Mouse (Mus musculus) forelimb bud, embryonic 11.5 days (tissue): ENCODE data around the gene Eif2s2.

Experiments
- DNase-seq: peaks from one replicate; pipeline ENCODE4 v3.0.0-alpha.2; 2012; ENCODE audit warnings: low read depth, low spot score

Eif2s2 gene

DNA sequence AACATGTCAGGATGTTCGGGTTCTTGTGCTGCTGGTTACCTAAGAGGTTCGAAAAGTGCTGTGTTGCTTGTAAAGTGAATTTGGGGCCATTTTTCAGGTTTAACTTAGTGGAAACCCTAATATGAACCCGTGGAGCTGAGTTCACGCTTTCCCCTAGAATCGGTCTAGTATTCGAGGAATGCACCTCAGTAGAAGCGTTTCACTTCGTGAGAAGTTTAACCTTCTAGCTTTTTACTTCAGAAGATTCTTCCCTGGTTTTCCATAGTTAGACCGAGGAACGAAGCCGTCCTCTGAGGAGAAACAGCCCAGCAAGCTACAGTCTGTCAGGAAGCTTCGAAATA, 280 bp upstream of the Eif2s2 start:
- DNase-seq = no peak

DNA sequence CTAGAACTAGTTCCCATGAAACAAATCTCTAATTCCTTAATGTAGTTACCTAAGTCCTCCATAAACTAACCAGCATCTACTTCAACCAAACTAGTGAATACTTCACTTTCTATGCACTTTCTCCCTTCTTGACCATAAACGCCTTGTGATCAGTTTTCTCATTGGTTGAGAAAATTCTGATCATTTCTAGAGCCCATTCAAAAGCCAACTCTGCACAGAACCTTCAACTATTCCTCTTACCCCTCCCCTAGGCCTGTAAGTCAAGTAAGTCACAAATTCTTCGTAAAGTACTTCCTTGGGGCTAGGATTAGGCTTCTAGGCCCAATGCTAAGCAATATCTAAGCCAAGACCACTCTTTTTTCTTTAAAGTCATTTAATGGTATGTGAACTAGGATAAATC, 1.1 kb downstream of the Eif2s2 start:
- DNase-seq = no peak

DNA sequence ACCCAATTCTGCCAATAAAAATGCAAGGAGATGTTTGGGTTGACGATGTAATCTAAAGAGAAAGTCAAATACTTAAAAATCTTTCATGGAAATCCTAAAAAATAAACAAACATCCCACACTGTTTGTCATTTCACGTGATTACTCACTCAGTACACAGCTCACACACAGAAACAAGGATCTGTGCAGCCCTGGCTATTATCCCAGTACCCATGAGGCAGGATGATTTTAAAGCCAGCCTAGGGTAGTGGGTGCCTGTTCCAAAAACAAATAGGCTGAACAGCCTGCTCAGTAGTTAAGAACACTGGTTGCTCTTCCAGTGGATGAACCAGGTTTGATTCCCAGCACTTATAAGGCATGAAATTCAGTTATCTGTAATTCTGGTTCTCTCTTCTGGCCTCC, 16.1 kb downstream of the Eif2s2 start:
- no peak for DNase-seq

DNA sequence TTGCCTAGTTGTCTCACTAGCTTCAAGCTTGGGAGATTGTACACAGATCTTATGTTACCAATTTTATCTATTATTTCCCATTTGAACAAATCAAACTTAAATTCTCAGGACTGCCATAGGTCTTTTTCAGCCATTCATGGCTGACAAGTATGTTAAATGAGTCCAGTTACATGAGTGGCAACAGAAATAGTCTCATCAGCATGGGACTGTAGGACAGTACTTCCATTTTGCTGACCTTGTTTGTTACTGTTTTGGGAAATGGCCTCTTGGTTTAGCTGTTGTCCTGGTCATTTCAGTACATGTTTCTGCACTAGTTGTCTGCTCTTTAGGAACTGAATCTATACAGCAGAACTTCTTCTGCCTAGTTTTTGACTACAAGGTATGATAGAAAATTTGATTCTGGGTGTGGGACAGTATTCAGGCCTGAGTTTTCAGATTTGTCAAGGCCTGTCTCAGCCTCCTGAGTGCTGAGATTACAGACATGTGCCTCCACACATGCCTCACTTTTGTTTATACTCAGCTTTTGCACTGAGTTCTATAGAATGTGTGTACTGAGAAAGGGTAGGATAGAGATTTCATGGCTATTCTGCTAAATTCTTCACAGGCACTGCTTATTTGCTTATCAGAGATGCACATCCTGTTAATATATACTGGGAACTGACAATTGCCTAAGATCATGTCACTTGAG, 22.6 kb downstream of the Eif2s2 start:
- DNase-seq = no peak

DNA sequence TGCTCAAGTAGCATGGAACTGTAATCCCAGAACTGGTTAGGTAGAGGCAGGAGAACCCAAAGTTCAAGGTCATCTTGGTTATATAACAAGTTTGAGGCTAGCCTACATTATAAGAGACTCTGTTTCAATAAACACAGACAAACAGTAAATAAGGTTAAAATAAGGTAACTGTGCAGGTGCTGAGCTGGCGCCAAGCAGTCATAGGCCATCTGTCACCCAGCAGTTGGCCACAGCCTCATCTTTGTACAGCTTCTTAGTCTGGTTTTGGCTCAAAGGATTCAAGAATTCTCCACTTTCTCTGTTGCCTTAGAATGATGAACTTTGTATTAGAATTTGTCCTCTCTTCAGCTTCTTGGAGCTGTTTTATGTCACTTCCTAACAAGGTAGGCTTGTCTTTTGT, 24.6 kb downstream of the Eif2s2 start:
- DNase-seq = no peak

DNA sequence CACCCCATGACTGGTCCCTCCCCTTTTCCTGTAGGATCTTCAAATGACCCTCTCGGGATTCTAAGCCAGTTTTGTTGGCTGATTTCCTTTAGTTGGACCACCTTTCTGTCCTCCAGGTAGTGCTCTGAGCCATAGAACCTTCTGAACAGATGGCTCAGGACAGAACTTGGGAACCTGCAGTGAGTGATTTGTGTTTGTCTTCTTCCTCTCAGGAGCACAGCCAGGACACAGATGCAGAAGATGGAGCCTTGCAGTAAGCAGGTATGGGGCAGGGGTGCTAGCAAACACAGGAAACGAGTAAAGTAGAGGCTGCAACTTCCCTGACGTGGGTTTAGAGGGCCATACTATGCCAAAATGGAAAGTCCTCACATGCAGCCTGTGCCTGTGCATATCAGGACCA, 27.0 kb downstream of the Eif2s2 start:
- no peak for DNase-seq

DNA sequence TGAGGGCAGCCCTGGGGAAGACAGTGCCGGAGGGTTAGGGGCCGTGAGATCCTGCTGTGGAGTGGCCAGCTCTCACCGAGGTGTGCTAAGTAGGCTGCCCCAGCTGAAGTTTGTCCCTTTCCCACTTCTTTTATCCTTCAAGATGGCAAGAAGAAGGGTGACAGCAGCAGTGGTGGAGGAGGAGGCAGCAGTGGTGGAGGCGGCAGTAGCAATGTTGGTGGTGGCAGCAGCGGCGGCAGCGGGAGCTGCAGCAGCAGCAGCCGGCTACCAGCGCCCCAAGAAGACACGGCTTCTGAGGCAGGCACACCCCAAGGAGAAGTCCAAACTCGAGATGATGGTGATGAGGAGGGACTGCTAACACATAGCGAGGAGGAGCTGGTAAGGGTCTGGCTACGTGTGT, 29.1 kb downstream of the Eif2s2 start:
- no peak for DNase-seq

DNA sequence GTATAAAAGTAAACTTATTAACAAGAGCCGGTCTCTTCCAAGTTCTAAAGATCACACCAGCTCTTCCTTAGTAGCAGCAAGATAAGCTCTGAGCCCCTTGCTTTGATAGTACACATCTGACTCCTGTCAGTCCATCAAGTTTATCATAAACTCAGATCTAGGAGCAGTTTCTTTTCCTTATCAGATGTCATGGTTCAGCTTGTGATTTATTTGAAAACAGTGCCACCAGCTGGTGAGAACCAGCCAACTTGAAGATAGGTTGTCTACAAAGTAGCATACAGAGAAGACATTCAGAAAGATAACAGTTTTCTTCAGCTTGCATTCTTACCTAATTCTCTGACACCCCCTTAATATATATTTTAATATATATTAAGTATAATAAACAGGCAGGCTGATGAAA, 37.4 kb downstream of the Eif2s2 start:
- DNase-seq = peak; percentile 26

DNA sequence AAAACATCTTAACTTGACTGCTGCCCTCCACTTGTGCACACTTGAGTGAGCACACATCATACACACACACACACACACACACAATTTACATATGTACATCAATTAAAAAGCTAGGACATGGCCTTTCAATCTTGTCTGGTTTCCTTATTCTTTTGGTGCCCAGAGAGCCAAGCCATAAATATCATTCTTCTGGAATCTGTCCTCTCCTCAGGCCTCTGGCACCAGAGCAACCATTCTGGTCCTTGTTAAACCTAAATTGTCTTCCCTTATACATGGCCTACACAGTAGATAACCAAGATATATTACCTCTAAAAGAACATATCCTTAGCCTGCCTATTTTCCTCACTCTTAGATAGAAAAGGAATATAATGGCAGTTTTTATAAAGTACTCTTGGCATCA, 44.6 kb downstream of the Eif2s2 start:
- no peak for DNase-seq

DNA sequence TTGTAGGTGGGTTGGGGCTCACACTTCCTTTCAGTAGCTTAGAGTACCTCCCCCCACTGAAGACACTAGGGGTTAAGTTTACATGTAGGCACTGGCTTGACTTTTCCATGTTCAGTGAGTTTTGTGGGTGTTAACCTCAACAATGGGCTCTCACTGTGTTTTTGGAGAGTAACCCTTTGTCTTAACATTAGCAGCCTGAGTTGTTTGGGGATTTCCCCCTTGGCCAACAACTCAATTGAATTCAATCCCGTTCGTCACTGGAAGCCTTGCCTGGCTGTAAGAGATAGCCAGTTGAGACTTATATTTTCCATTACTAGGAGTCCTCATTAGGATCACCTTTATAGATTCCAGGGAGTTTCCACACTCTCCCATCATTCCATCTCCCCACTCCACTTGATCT, 56.2 kb downstream of the Eif2s2 start:
- DNase-seq = no peak

DNA sequence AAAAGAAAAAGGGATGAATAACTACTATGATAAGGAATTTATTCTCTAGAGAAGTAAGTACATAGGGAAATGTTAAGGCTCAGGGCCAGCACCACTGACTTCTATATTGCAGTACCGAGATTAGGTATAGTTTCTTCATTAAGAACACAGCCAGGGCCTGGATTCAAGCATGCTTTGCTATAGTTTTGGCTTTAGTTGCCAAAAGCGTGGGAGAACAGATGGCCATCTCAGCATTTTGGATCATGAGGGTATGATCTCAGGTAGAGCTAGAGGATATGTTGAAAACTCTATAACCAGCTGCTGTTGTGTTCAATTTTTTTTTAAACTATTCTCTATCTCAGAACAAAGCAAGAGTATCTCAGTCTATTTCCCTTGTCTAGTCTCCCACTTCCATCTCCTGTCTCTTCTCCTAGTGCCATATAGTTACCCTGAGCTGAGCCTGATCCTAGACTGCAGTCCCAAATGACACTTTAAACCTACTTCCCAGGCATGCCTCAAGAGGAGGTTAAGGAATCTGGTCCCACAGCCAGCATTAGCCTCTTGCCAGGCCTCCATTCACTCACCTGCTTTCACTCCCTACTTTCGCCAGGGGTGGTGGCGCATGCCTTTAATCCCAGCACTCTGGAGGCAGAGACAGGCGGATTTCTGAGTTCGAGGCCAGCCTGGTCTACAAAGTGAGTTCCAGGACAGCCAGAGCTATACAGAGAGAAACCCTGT, 58.4 kb downstream of the Eif2s2 start:
- no peak for DNase-seq

DNA sequence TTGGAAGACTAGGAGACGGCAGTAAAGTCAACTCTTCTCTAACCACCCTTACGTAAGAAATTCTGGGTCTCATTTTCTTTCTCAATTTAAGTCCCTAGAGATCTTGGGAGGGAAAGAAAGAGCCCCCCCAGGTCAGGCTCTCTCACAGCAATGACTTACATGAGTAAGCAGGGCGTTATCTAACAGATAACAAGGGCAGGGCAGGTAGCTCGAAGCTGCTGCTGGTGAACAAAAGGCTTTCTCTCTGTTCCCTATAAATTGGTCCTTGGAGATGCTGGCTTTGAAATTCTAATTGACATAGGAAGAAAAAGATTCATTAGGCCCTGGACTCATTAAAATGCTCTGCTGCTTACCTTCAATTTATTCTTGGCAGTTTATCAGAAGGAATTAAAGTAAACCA, 60.3 kb downstream of the Eif2s2 start:
- no peak for DNase-seq

DNA sequence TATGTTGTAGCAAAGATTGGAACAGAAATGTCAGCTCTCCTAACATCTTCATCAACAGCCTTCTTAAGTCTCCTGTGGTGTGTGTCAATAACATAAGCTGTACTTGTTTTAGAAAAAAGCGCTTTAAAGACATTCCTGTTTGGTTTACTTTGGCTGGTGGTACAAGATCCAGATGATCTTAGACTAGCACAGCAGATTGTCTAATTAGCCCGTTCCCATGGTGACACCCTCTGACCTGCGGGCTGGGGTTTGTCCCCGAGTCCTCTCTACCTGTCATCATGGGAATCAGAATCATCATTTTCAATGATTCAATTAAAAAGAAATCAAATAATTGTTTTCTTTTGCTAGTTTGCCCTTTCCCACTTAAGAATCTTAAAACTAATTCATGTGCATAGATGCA, 65.2 kb downstream of the Eif2s2 start:
- DNase-seq = no peak

DNA sequence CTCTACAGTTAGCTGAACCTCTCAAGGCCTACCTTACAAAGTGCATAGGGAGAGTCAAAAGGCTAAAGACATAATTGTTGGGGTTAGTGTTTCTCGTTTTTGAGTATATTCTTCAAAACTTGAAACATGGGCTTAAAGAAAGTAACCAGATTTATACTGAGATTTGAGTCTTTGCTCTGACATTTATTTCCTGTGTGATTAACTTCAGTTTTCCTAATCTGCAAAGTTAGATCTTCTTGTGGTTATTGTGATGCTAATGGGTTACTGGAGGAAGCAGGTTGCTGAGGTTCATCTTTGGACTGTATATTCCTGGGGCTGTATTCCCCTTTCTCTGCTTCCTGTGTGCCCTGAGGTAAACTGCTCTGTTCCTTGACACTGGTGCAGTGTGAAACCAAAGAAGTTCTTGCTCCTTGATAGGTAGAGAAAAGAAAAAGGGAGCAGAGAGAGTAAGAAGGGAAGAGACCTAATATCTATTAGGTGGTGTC, 66.6 kb downstream of the Eif2s2 start:
- DNase-seq = no peak
